Mouse (Mus musculus) small intestine, adult 2 months (tissue): ENCODE data around the gene Slc35a3.

Experiments
- CTCF ChIP-seq: fragments of 200-500 bp; IDR thresholded peaks from 2 replicates; pipeline ENCODE4 v1.5.1; 2012; ENCODE audit warnings: low read depth, mild to moderate bottlenecking, control low read depth, inconsistent platforms, low read length, moderate library complexity, mixed read lengths; ENCODE audit not compliant: insufficient replicate concordance, insufficient read length; ENCODE audit errors: extremely low read depth
- POLR2A ChIP-seq: fragments of 200-500 bp; IDR thresholded peaks from 2 replicates; pipeline ENCODE4 v1.6.1; 2012; ENCODE audit warnings: low read depth, mild to moderate bottlenecking, control low read depth, inconsistent platforms, low read length, moderate library complexity

- TF ChIP-seq CTCF (no peak), POLR2A (no peak)
Measured at GRCm38 (mm10) chr3:116658928-116659565, 53.6 kb downstream of the Slc35a3 start.
